Mouse (Mus musculus) heart, postnatal 0 days (tissue): ENCODE results near the gene Fstl4. TPM values are rescaled to one million over a fixed set of nuclear protein-coding genes. Genes with fewer than 3 reads are reported as not detected.

Experiments
- ATAC-seq: fragments of 200-750 bp; cut with Nextera tagmentation; 2 replicates; pipeline ENCODE4 v1.8.0; 2017; ENCODE audit warnings: low read depth, moderate number of reproducible peaks, moderate library complexity; ENCODE audit not compliant: insufficient read depth
- DNase-seq: peaks from one replicate; pipeline ENCODE4 v3.0.0-alpha.2; 2016; ENCODE audit warnings: low spot score
- H3K27ac ChIP-seq: fragments of 300-500 bp; sonication (generic); 2 replicates; pipeline ENCODE4 v1.5.1; 2014; ENCODE audit warnings: low read depth, mild to moderate bottlenecking
- H3K27me3 ChIP-seq: fragments of 300-500 bp; sonication (generic); 2 replicates; pipeline ENCODE4 v1.6.1; 2014; ENCODE audit warnings: low read length, mixed read lengths; ENCODE audit not compliant: control insufficient read depth, insufficient read depth
- H3K36me3 ChIP-seq: fragments of 300-500 bp; sonication (generic); replicated peaks from 2 replicates; pipeline ENCODE4 v1.6.1; 2014; ENCODE audit warnings: low read length, mixed read lengths; ENCODE audit not compliant: control insufficient read depth, insufficient read depth
- H3K4me1 ChIP-seq: fragments of 300-500 bp; sonication (generic); 2 replicates; pipeline ENCODE4 v1.6.1; 2014; ENCODE audit warnings: antibody characterized with exemption; ENCODE audit not compliant: control insufficient read depth, insufficient read depth
- H3K4me2 ChIP-seq: fragments of 300-500 bp; sonication (generic); 2 replicates; pipeline ENCODE4 v1.6.1; 2014; ENCODE audit warnings: low read depth, mild to moderate bottlenecking, low read length, moderate library complexity
- H3K4me3 ChIP-seq: fragments of 300-500 bp; sonication (generic); 2 replicates; pipeline ENCODE4 v1.5.1; 2014; ENCODE audit warnings: low read depth, low read length
- H3K9ac ChIP-seq: fragments of 300-500 bp; sonication (generic); replicated peaks from 2 replicates; pipeline ENCODE4 v1.6.1; 2014; ENCODE audit warnings: low read depth, low read length, mixed read lengths
- H3K9me3 ChIP-seq: fragments of 300-500 bp; sonication (generic); replicated peaks from 2 replicates; pipeline ENCODE4 v1.6.1; 2016; ENCODE audit warnings: low read length; ENCODE audit not compliant: control insufficient read depth
- CTCF ChIP-seq: IDR thresholded peaks from 2 replicates; pipeline ENCODE4 v1.5.1; 2016; ENCODE audit warnings: antibody characterized with exemption, control low read depth, low read depth
- EP300 ChIP-seq: IDR thresholded peaks from 2 replicates; pipeline ENCODE4 v1.6.1; 2016; ENCODE audit warnings: antibody characterized with exemption, low read depth
- WGBS: fragments of 180-500 bp; shearing (Covaris S2); extraction: QIAGEN DNeasy Blood & Tissue Kit; methylation state at CpG from one replicate; pipeline ENCODE4 v1.1.7; 2014; 5-methylcytosine and 5-hydroxymethylcytosine counted together
- polyA plus RNA-seq: library from polyadenylated mRNA; unstranded; fragments of >200 nt; fragmentation: Nextera tagmentation; extraction: Ambion mirVana; gene quantifications from 2 replicates; pipeline ENCODE4 v1.2.1, GENCODE M21; 2015
- total RNA-seq: library from RNA; depleted of rRNA; stranded (reverse); fragments of >200 nt; gene quantifications from 2 replicates; pipeline ENCODE4 v1.2.3, GENCODE M21; 2014; ENCODE audit warnings: low replicate concordance

The Fstl4 gene
- total and polyA plus RNA-seq, 2 experiments from 2014 or later: 6.3 to 9.4 TPM

DNA sequence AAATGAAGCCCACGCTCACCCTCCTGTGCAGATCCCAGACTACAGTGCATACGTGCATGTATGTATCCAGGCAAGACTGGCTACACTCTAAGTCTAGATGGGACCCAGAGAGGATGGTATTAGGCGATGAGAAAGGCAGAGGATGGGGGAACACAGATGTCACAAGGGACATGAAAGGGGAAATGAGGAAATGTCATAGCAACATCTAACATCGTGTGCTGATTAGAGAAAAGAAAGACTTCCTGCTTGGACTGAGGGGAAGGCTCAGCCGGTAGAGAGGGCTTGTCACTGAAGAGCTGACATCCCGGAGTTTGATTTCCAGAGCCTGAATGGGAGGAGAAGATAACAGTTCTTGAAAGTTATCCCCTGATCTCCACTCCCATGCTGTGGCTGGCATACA is 150.0 kb downstream of the Fstl4 start:
- H3K36me3 ChIP-seq: no peaks in the 10 kb centered on the region
- no peak overlapping the region for H3K4me3 ChIP-seq
- H3K9me3 ChIP-seq: no peaks in the 10 kb centered on the region
- no peak for DNase-seq
- no peak overlapping the region for H3K4me2 ChIP-seq
- TF ChIP-seq CTCF (no peak), EP300 (no peak)
- H3K27me3 ChIP-seq: no peaks in the 10 kb centered on the region
- no peak overlapping the region for H3K27ac ChIP-seq
- 41% methylated on average over 6 of the region's 6 CpGs for WGBS
- H3K9ac ChIP-seq: no peak overlapping the region
- ATAC-seq: no peak
- H3K4me1 ChIP-seq: 0 out of 2 replicates have a peak, but pooled peaks cover 6% of the 10 kb centered on the region

DNA sequence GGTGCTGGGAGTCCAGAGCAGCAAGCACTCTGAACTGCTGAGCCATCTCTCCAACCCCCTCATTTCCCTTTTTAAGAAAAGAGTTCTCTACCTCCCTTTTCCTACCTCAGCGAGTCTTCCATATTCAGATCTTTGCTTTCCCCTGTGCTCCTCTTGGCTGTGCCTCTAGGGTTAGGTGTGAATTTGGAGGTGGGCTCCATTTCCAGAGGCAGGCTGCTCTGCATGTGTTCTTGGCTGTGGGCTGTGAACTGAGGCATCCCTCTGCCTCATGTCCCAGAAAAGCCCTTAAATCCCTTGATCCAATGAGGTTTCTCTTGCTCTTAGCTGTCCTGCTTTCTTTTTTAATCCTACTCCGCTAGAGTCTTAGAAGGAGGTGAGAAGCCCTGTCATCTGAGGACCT is 151.2 kb downstream of the Fstl4 start:
- Histone ChIP-seq H3K9ac (no peak overlapping the region), H3K4me3 (no peak overlapping the region), H3K27ac (no peak overlapping the region), H3K4me2 (no peak overlapping the region), H3K4me1 (0 out of 2 replicates have a peak, but pooled peaks cover 6% of the 10 kb centered on the region), H3K27me3 (no peaks in the 10 kb centered on the region), H3K9me3 (no peaks in the 10 kb centered on the region), H3K36me3 (no peaks in the 10 kb centered on the region)
- no peak for TF ChIP-seq EP300
- TF ChIP-seq CTCF: no peak
- WGBS: 98% methylated on average over 2 of the region's 2 CpGs
- DNase-seq: no peak
- ATAC-seq: no peak

DNA sequence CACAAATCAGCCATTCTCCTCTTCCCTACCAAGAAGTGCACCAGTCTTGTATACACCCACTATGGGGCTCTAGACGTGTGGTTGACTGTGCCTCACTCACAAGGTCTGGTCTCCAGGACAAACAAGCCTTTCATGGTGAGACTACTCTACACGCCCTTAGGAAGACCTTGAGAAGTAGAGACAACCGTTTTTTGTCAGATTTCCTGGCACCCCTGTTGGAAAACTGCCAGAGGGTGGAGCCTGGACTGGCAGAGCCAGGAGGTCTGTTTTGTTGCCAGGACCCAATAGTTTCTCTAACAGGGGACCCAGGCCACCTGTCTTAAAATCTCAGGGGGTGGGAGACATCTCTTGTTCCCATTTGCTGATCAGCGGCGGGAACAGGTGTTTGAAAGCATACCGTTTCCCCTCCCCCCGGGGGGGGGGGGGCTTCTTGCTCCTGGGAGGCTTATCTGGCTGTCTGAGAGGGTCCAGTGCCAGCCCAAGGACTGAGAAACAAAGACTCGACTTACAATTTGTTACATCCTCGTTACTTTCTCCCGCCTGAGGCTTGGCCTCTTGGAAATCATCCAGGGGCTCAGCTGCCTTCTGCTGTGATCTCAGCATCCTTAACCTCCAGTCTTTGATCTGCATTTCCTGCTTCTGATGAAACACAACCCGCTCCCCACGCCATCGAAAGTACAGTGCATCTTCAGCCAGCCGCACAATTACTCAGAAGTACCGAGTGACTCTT is 155.0 kb downstream of the Fstl4 start:
- no peaks in the 10 kb centered on the region for H3K27me3 ChIP-seq
- DNase-seq: no peak
- H3K4me2 ChIP-seq: no peak overlapping the region
- H3K9ac ChIP-seq: no peak overlapping the region
- H3K4me3 ChIP-seq: no peak overlapping the region
- WGBS: 17% methylated on average over 15 of the region's 15 CpGs
- no peaks in the 10 kb centered on the region for H3K9me3 ChIP-seq
- H3K27ac ChIP-seq: no peak overlapping the region
- ATAC-seq: peak; percentile 30; the same call in 1 of the 2 replicates
- H3K4me1 ChIP-seq: no peaks in the 10 kb centered on the region
- H3K36me3 ChIP-seq: no peaks in the 10 kb centered on the region
- TF ChIP-seq EP300 (no peak), CTCF (no peak)

DNA sequence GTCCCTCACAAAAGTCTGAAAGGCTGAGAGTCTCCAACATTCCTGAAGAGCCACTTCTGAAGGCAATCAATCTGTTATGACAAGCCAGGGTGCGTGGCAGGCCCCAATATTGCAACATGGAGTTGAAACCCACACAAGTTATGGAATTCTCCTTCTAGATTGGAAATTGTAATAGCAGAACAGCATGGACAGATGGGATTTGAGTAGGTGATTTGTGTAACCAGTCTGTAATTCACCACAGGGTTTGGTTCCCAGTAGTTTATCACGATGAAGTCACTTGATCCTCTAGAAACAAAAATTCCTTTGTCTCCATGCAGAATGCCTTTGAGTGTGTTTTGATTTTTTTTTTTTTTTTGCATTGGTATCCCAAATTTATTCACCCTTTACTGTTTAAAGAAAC is 159.8 kb downstream of the Fstl4 start:
- Histone ChIP-seq H3K27me3 (no peaks in the 10 kb centered on the region), H3K4me1 (no peaks in the 10 kb centered on the region), H3K4me2 (no peak overlapping the region), H3K4me3 (no peak overlapping the region), H3K9ac (no peak overlapping the region), H3K27ac (no peak overlapping the region), H3K9me3 (no peaks in the 10 kb centered on the region), H3K36me3 (no peaks in the 10 kb centered on the region)
- ATAC-seq (no peak), DNase-seq (no peak)
- WGBS: 68% methylated on average over 2 of the region's 2 CpGs
- TF ChIP-seq EP300 (no peak), CTCF (no peak)

DNA sequence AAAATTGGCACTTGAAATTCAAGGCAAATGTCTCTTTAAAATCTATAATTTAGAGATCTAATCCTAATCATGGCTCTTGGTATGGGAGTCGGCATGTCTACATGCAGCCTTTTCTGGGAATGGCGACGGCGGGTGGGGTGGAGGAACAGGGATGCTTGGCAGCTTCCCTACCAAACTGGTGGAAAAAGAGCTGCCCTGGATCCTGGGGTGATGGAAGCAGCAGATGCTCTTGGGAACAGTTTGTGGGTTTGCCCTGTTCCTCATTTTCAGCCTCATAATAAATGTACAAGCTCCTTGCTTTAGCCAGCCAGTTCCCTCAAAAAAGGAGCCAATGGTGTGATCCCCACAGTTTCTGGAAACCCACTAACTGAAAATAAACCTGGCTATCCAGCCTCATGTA is 163.9 kb downstream of the Fstl4 start:
- H3K27me3 ChIP-seq: no peaks in the 10 kb centered on the region
- no peak overlapping the region for H3K9ac ChIP-seq
- H3K4me3 ChIP-seq: no peak overlapping the region
- WGBS: 91% methylated on average over 4 of the region's 4 CpGs
- H3K4me1 ChIP-seq: no peaks in the 10 kb centered on the region
- no peak overlapping the region for H3K27ac ChIP-seq
- no peak overlapping the region for H3K4me2 ChIP-seq
- no peak for ATAC-seq
- H3K9me3 ChIP-seq: no peaks in the 10 kb centered on the region
- DNase-seq: no peak
- TF ChIP-seq EP300 (no peak), CTCF (no peak)
- no peaks in the 10 kb centered on the region for H3K36me3 ChIP-seq
